Mouse (Mus musculus): ENCODE measurements around the gene Cabp1. TPM values are rescaled to one million over a fixed set of nuclear protein-coding genes. Genes with fewer than 3 reads are reported as not detected.
A peak's percentile ranks its signal among the peaks of the same experiment; 100 is the strongest.

The Cabp1 gene
- polyA plus RNA-seq, 1 experiment from 2014 or later = 1.5 TPM

DNA sequence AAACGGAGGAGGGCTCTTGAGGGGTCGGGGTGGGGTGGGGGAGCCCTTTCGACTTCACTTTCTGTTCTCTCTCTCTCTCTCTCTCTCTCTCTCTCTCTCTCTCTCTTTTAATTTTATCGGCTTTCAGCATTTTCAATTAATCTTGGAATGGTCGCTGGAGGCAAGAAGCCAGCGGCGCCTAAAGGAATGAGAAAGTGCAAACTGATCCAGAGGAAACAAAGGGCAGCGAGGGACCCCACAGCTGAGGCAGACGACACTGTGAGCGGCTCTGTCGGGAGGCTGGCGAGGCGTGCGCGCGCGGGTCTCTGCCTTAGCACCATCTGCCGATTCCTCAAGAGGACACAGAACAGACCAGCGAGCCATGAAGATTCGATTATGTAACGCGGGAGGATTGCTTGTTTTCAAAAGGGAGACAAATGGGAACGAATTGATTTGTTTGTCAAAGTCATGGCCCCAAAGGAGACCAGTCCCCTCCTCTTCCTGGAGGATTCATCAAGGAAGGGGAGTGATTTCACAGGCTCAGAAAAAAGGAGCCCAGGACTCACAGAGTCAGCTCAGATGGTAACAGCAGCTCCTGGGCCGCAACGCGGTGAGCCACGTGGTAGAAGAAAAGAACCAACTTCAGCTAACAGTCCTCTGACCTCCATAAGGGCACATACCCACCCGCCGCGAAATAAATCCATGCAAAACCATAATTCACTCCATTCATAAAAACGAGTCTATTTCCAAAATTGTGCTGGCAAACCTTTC, 10.6 kb upstream of the Cabp1 start:
- 3% methylated on average over 31 of the region's 31 CpGs for WGBS
- peak; percentile 71; the same call in 1 of the 2 replicates for ATAC-seq
- H3K36me3 ChIP-seq = no peaks in the 10 kb centered on the region
- peak overlapping the region; percentile 6; the same call in 1 of the 2 replicates for H3K9ac ChIP-seq
- H3K4me2 ChIP-seq (replicated peaks) = peak overlapping the region; percentile 60
- H3K27ac ChIP-seq = no peak overlapping the region
- H3K27me3 ChIP-seq (replicated peaks) = 0 out of 2 replicates have a peak, but pooled peaks cover 6% of the 10 kb centered on the region
- H3K4me3 ChIP-seq (replicated peaks) = peak overlapping the region; percentile 23
- H3K4me1 ChIP-seq (replicated peaks) = 0 out of 2 replicates have a peak, but pooled peaks cover 12% of the 10 kb centered on the region
- H3K9me3 ChIP-seq = no peaks in the 10 kb centered on the region

DNA sequence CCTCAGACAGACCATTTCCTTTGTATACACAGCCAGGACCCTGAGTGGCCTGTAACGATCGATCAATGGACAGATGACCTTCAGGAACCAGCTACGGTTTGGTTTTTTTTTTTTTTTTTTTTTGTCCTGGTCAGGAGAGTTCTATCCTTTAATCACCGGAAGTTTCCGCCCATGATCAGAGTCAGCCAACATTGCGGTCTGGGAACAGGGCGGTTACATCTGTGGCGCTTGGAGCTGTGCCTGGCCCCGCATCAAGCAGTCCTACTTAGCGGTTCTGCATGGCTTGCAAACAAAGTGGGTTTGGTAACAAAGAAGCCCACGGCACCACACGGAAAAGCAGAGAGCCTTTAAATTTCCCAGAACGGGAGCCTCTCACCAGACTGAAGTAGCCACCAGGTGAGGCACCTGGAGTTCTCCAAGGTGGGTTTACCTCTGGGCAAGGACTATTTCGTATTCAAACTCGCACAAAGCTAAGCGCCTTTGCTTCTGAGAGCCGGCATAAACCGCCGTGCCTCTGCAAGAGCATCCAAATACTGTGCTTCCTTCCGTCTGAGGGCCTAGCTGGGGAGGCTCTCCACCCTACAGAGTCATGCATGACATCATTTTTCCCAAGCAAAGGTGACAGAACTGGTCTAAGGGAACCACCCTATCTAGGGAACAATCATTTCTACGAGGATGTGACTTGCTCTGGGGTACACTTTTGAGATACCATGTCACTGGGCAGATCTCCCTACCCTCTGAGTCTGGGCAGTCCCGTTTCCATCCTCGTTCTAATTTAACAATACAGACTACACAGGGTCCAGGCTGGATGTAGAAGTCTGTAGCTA, 9.8 kb upstream of the Cabp1 start:
- 10% methylated on average over 23 of the region's 23 CpGs for WGBS
- no peaks in the 10 kb centered on the region for H3K36me3 ChIP-seq
- 0 out of 2 replicates have a peak, but pooled peaks cover 6% of the 10 kb centered on the region for H3K27me3 ChIP-seq (replicated peaks)
- H3K4me3 ChIP-seq (replicated peaks) = peak overlapping the region; percentile 23
- no peaks in the 10 kb centered on the region for H3K9me3 ChIP-seq
- peak; percentile 53 for ATAC-seq
- H3K4me2 ChIP-seq (replicated peaks) = peak overlapping the region; percentile 60
- no peak overlapping the region for H3K9ac ChIP-seq
- no peak overlapping the region for H3K27ac ChIP-seq
- 0 out of 2 replicates have a peak, but pooled peaks cover 12% of the 10 kb centered on the region for H3K4me1 ChIP-seq (replicated peaks)

DNA sequence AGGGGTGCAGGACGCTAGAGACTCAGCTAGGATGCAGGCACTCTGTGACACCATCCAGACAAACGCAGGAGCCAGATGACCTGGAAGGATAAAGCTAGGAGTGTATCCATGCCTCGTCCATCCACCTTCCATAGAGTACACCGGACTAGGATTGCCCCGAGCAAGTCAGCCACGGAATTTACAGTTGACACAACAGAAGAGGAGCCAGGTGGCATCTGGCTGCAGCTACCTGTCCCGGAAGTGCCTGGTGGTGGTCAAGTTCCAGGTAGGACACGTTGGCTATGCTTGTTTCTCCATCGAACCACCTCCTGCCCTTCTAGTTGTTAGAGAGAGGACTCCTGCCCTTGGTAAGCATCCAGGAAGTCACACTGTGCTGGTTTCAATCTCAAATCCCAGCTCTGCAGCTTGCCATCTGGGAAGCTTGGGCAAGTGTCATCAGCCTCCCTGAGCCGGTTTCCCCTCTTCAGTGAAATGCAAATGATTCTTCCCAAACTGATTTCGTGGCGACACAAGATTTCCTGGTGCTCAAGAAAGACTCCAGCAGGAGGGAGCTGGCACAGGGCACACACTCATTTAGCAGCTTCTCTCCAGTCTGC, 543 bp upstream of the Cabp1 start:
- peak overlapping the region; percentile 100 for H3K4me2 ChIP-seq (replicated peaks)
- H3K4me1 ChIP-seq (replicated peaks) = peaks cover 25% of the 10 kb centered on the region
- no peak overlapping the region for H3K27ac ChIP-seq
- WGBS = 5% methylated on average over 12 of the region's 12 CpGs
- 0 out of 2 replicates have a peak overlapping the region, but pooled peaks have one; percentile 46 for H3K9ac ChIP-seq
- H3K27me3 ChIP-seq (replicated peaks) = peaks cover 54% of the 10 kb centered on the region
- peak overlapping the region; percentile 61 for H3K4me3 ChIP-seq (replicated peaks)
- ATAC-seq = no peak; the same call in 1 of the 2 replicates
- no peaks in the 10 kb centered on the region for H3K36me3 ChIP-seq
- H3K9me3 ChIP-seq = no peaks in the 10 kb centered on the region

GRCm38 (mm10) chr5:115193226-115193625, 955 bp downstream of the Cabp1 start:
- no peak overlapping the region for H3K27ac ChIP-seq
- WGBS = under 1% methylated on average over 34 of the region's 34 CpGs
- peaks cover 25% of the 10 kb centered on the region for H3K4me1 ChIP-seq (replicated peaks)
- H3K4me3 ChIP-seq (replicated peaks) = peak overlapping the region; percentile 61
- peak overlapping the region; percentile 100 for H3K4me2 ChIP-seq (replicated peaks)
- ATAC-seq = peak; percentile 78
- peak overlapping the region; percentile 46 for H3K9ac ChIP-seq
- H3K27me3 ChIP-seq (replicated peaks) = peaks cover 59% of the 10 kb centered on the region
- no peaks in the 10 kb centered on the region for H3K9me3 ChIP-seq
- no peaks in the 10 kb centered on the region for H3K36me3 ChIP-seq

DNA sequence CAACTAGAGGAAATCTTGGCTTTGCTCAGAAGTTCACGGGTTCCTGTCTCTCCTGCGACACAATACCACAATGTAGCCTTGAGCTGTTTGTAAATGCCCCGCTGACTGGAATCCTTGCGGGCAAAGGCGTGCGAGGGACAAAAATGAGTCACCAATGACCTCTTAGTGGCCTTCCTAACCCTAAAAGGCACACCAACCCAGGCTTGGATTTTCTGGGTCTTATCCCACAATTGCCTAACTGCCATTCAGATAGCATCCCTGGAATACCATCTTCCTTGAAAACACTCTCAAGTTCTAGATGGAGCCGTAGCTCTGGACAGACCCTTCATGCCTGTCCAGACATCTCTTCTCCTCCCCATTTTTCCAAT, 1.4 kb downstream of the Cabp1 start:
- H3K27ac ChIP-seq = no peak overlapping the region
- no peak for ATAC-seq
- H3K4me3 ChIP-seq (replicated peaks) = peak overlapping the region; percentile 61; the same call in 1 of the 2 replicates
- peaks cover 25% of the 10 kb centered on the region for H3K4me1 ChIP-seq (replicated peaks)
- peak overlapping the region; percentile 100 for H3K4me2 ChIP-seq (replicated peaks)
- no peaks in the 10 kb centered on the region for H3K9me3 ChIP-seq
- H3K27me3 ChIP-seq (replicated peaks) = peaks cover 59% of the 10 kb centered on the region
- H3K9ac ChIP-seq = no peak overlapping the region
- WGBS = 22% methylated on average over 7 of the region's 7 CpGs
- no peaks in the 10 kb centered on the region for H3K36me3 ChIP-seq

DNA sequence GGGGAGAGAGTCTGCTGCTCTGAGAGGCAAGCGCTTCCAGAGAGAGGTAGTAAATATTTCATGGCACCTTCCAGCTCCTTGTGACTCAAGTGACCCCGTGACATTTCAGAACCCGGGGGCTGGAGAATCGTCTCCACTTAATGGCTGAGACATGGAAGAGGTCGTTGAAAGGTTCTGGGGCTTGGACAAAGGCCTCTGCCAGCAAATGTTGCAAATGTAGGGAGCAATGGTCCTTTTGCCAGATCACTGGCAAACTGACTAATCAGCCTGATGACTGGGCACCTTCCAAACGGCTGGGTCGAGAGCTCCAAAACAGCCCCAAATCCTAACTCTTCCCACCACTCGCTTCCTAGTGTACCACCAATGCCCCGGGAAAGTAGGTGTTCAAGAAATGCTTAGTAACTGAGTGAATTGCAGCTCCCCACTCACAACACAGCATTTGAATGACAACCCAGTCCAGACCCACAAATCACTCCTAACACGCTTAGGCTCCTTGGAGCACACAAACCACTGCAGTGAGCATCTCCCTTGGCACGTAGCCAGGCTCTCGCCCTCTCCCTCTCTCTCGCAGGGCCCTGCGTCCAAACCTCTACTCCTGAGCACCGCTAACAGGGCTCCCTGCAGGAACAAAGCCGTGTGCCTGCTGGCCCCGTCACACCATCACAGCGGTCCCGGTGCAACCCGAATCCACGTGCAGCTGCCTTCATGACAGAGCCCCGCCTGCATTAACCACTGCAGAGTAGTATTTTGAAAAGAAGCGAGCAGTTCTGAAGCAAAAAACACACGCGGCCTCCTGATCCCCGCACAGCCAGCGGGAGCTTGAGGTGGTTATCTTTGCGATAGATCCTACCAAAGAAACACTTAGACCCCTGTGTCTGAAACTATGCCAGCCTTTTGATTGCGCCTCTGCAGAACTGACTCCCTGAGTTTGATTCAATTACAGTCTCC, 2.0 kb downstream of the Cabp1 start:
- Histone ChIP-seq H3K9me3 (no peaks in the 10 kb centered on the region), H3K4me2 (replicated peaks) (peak overlapping the region; percentile 100), H3K4me3 (replicated peaks) (peak overlapping the region; percentile 61; the same call in 1 of the 2 replicates), H3K4me1 (replicated peaks) (peaks cover 30% of the 10 kb centered on the region), H3K27me3 (replicated peaks) (peaks cover 59% of the 10 kb centered on the region), H3K36me3 (no peaks in the 10 kb centered on the region), H3K27ac (no peak overlapping the region), H3K9ac (no peak overlapping the region)
- no peak for ATAC-seq
- WGBS = 11% methylated on average over 29 of the region's 29 CpGs

GRCm38 (mm10) chr5:115190081-115190480, 4.1 kb downstream of the Cabp1 start:
- Histone ChIP-seq H3K4me1 (replicated peaks) (peaks cover 42% of the 10 kb centered on the region), H3K9ac (no peak overlapping the region), H3K4me3 (replicated peaks) (no peak overlapping the region), H3K27me3 (replicated peaks) (peaks cover 65% of the 10 kb centered on the region), H3K27ac (no peak overlapping the region), H3K36me3 (no peaks in the 10 kb centered on the region), H3K4me2 (replicated peaks) (no peak overlapping the region), H3K9me3 (no peaks in the 10 kb centered on the region)
- ATAC-seq = no peak
- WGBS = 60% methylated on average over 12 of the region's 12 CpGs

DNA sequence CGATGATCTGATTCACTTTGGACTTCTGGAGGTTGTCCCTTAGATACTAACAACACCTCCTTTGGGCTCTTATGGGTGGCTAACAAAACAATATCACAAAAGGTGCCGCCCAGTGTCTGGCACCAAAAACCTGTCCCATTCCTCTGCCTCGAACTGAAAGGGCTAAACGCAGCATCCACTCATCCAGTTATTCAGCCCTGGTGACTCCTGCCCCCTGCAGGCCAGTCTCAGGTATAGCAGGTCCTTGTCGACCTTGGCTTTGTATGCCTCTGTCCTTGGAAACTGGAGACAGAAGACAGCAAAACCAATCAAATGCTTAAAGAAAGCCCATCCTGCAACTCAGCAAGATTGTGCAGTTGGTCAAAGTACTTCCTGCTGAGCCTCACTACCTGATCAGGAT, 5.4 kb downstream of the Cabp1 start:
- Histone ChIP-seq H3K9ac (no peak overlapping the region), H3K4me1 (replicated peaks) (peaks cover 37% of the 10 kb centered on the region), H3K9me3 (no peaks in the 10 kb centered on the region), H3K36me3 (no peaks in the 10 kb centered on the region), H3K4me2 (replicated peaks) (no peak overlapping the region), H3K27ac (no peak overlapping the region), H3K27me3 (replicated peaks) (peaks cover 53% of the 10 kb centered on the region), H3K4me3 (replicated peaks) (no peak overlapping the region)
- WGBS = 50% methylated on average over 5 of the region's 5 CpGs
- ATAC-seq = no peak

GRCm38 (mm10) chr5:115187188-115188131, 6.7 kb downstream of the Cabp1 start:
- Histone ChIP-seq H3K4me3 (replicated peaks) (0 out of 2 replicates have a peak overlapping the region, but pooled peaks have one; percentile 0), H3K27me3 (replicated peaks) (peaks cover 39% of the 10 kb centered on the region), H3K4me2 (replicated peaks) (peak overlapping the region; percentile 42), H3K4me1 (replicated peaks) (peaks cover 26% of the 10 kb centered on the region), H3K36me3 (no peaks in the 10 kb centered on the region), H3K27ac (peak overlapping the region; percentile 29; the same call in 1 of the 2 replicates), H3K9ac (no peak overlapping the region), H3K9me3 (no peaks in the 10 kb centered on the region)
- ATAC-seq = peak; percentile 87
- 20% methylated on average over 26 of the region's 26 CpGs for WGBS

- H3K36me3 ChIP-seq = no peaks in the 10 kb centered on the region
- peak overlapping the region; percentile 42 for H3K4me2 ChIP-seq (replicated peaks)
- 0 out of 2 replicates have a peak, but pooled peaks have one; percentile 4 for ATAC-seq
- H3K27me3 ChIP-seq (replicated peaks) = peaks cover 30% of the 10 kb centered on the region
- peaks cover 30% of the 10 kb centered on the region for H3K4me1 ChIP-seq (replicated peaks)
- no peaks in the 10 kb centered on the region for H3K9me3 ChIP-seq
- H3K9ac ChIP-seq = no peak overlapping the region
- 0 out of 2 replicates have a peak overlapping the region, but pooled peaks have one; percentile 0 for H3K4me3 ChIP-seq (replicated peaks)
- 36% methylated on average over 17 of the region's 17 CpGs for WGBS
- H3K27ac ChIP-seq = no peak overlapping the region
Observed at GRCm38 (mm10) chr5:115186371-115187073, 7.7 kb downstream of the Cabp1 start.

Data from intestine, embryonic 15.5 days (tissue).